Mouse (Mus musculus) adrenal gland, postnatal 4 days (tissue): ENCODE measurements at regions not wholly inside any gene's neighbourhood (a gene's known extent, or its start where the extent isn't known, plus 50 kb on each side); places are given as distances from the start of the nearest gene placed in this dataset.
A peak's percentile ranks its signal among the peaks of the same experiment; 100 is the strongest.

Experiments
- DNase-seq, 2 experiments: peaks; one replicate each; pipeline ENCODE4 v3.0.0; 2021 to 2022; ENCODE audit warnings: low spot score in 2 of 2, mixed read lengths in 2 of 2

- DNase-seq, result no peak
These were observed 148.9 kb downstream of the Zfp706 start for GRCm38 (mm10) chr15:36858711-36859110.

DNA sequence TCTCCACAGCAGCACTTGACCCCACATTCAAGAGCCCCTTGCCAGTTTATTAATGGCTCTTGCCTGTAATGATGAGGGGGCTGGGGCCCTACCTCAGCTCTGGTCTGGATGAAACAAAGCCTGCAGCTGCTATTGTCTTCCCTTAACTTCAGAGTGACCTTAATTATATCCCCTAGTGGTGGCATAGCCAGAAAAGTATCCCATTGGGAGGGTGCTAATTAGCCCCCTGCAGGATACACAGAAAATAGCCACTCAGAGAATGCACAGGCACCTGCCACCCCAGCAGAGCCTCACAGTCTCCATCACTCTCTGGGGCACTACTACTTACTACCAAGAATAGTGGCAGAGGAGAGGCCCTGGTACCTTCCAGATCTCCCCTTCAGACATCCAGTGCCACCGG lies 150.0 kb downstream of the Zfp706 start:
- no peak for DNase-seq

DNA sequence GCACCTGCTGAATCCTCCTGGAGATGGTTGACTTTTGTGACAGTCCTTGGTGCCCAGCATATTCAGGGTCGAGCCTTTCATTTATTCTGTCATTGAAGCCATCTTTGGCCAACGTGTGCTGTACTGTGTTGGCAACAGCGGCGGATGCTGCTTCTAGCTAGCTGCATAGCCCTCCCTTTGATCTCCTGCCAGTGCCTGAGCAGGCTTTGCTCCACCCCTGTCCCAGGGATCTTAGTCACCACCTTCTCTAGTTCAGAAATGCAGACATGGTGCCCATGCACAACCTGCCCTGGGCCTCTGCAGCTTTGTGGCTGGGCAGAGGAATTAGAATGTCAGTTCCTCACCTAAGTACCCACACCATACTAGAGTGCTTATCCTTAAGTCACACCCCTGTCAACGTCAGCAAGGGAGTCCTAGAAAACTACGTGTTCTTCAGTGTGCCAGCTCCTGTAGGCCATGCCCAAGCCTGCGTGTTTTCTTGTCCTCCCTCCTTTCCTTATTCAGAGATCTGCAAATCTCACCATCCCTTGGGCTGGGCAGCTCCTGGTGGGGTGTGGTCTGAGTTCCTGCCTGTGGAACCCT lies 151.9 kb downstream of the Zfp706 start:
- peak; percentile 16 to 33 for DNase-seq

DNA sequence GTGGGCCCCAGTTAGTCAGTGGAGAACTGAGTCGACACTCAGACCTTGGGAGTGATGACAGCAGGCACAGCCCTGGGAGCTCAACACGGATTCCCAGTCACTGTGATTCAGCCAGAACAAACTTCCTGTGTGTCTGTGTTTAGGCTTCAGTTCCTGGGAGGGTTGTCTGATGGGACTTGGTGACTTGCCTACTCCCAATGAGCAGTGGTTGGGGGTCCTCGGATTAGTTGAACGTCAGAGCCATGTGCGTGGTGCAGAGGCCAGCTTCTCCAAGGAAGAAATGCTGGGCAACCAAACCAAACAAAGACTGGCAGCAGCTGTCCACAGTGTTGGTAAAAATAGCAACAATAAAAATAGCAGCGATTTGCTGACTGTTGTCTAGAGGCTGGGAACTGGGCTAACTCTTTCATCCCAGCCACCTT lies 152.7 kb downstream of the Zfp706 start:
- DNase-seq, result no peak

GRCm38 (mm10) chr15:36852229-36852821 lies 155.2 kb downstream of the Zfp706 start:
- no peak for DNase-seq

DNA sequence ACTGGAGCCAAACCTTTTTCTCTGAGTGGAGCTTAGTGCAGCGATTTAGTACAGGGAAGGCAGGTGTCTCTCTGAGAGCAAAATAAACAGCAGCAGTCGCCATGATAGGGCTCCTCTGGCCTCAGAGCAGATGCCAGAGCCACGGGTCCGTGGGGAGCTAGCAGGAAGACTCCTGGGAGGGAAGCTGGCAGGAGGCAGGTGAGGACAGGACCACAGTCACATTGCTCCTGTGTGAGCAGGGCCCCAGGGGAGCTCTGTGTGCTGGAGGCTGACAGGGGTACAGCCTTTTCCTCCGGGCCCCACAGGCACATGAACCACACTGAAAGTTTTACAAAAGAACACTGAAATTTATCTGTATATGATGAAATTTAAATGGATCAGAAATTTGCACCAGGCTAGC lies 159.3 kb downstream of the Zfp706 start:
- no peak for DNase-seq

GRCm38 (mm10) chr15:36846806-36847205 lies 160.8 kb downstream of the Zfp706 start:
- no peak for DNase-seq
